Mouse (Mus musculus): ENCODE measurements around the gene Mcrip2. TPM values are rescaled to one million over a fixed set of nuclear protein-coding genes. Genes with fewer than 3 reads are reported as not detected.

Mcrip2 gene
- polyA plus RNA-seq, 1 experiment: 6.8 TPM

DNA sequence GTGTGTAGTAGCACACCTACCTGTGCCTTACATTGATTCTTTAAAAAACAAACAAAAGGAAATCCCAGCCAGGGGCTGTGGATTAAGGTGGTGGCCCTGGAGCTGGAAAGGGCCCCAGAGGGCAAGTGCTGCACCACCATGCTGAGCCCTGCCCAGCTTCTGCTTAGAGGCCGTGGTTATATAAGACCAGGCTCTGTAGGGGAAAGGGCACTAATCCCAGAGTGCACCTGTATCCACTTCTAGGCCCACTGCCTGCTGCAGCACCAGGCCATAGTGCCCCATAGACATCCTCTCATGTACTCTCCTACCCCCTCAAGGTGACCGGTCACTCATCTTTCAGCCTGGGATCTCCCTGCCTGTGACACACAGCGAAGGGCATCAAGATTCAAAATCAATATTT, 2.4 kb downstream of the Mcrip2 start:
- no peak overlapping the region for H3K27ac ChIP-seq (ENCODE audit: control insufficient read depth, insufficient read depth, low read depth, low read length, poor library complexity)
- 85% methylated on average over 3 of the region's 3 CpGs for WGBS
- peaks cover 1% of the 10 kb centered on the region; the same call in 1 of the 2 replicates for H3K4me1 ChIP-seq (ENCODE audit: control insufficient read depth, insufficient read depth, low read length)
- H3K4me3 ChIP-seq (replicated peaks; ENCODE audit: control insufficient read depth, low read depth, low read length): no peak overlapping the region
- TF ChIP-seq POLR2A (IDR thresholded peaks at IDR 0.05; ENCODE audit: borderline replicate concordance, control insufficient read depth, low read depth, low read length): no peak
- no peak for TF ChIP-seq CTCF (IDR thresholded peaks at IDR 0.05; ENCODE audit: control insufficient read depth, insufficient read depth, low read length)

DNA sequence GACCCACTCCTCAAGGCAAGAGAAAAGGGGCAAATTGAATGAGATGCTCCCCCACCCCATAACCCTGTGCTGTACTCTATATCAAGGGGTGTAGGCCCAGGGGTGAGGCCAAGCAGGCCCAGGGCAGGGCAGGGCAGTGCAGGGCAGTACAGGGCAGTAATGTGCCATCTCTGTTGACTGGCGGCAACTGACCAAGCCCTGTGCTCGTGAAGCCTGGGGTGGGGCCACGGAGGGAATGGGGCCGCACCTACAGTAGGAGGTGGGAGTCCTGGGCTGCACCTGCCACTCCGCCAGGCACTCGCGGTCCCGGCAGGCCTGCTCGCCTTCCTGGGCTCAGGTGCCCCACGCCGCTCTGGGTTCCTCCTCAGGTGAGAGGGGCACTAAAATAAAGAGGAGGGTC, 3.3 kb downstream of the Mcrip2 start:
- H3K4me3 ChIP-seq (replicated peaks; ENCODE audit: control insufficient read depth, low read depth, low read length): no peak overlapping the region
- peaks cover 6% of the 10 kb centered on the region; the same call in 1 of the 2 replicates for H3K4me1 ChIP-seq (ENCODE audit: control insufficient read depth, insufficient read depth, low read length)
- TF ChIP-seq CTCF (IDR thresholded peaks at IDR 0.05; ENCODE audit: control insufficient read depth, insufficient read depth, low read length) (no peak), POLR2A (IDR thresholded peaks at IDR 0.05; ENCODE audit: borderline replicate concordance, control insufficient read depth, low read depth, low read length) (no peak)
- H3K27ac ChIP-seq (ENCODE audit: control insufficient read depth, insufficient read depth, low read depth, low read length, poor library complexity): no peak overlapping the region
- 91% methylated on average over 11 of the region's 11 CpGs for WGBS

GRCm38 (mm10) chr17:25864311-25864710, 4.3 kb downstream of the Mcrip2 start:
- Histone ChIP-seq H3K27ac (ENCODE audit: control insufficient read depth, insufficient read depth, low read depth, low read length, poor library complexity) (no peak overlapping the region), H3K4me3 (replicated peaks; ENCODE audit: control insufficient read depth, low read depth, low read length) (no peak overlapping the region), H3K4me1 (ENCODE audit: control insufficient read depth, insufficient read depth, low read length) (peaks cover 6% of the 10 kb centered on the region; the same call in 1 of the 2 replicates)
- 88% methylated on average over 14 of the region's 14 CpGs for WGBS
- TF ChIP-seq CTCF (IDR thresholded peaks at IDR 0.05; ENCODE audit: control insufficient read depth, insufficient read depth, low read length) (no peak), POLR2A (IDR thresholded peaks at IDR 0.05; ENCODE audit: borderline replicate concordance, control insufficient read depth, low read depth, low read length) (no peak)

DNA sequence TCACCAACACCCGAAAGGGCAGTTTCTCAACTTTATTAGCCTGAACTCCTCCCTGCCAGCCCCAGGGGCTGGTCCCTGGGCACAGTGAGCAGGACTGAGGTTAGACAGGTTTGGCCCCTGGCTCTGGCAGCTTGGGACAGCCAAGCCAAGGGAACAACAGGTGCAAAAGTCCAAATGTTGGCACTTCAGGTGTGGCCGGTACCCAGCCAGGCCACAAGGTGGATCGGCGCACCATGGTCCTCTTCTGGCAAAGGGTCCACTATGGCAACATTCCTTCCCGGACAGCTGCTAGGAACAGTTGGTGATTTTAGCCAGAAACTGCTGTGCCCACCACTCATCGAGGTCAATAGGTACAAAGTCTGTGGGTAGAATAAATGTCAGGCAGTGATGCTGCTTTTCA, 4.9 kb downstream of the Mcrip2 start:
- H3K4me3 ChIP-seq (replicated peaks; ENCODE audit: control insufficient read depth, low read depth, low read length): no peak overlapping the region
- TF ChIP-seq CTCF (IDR thresholded peaks at IDR 0.05; ENCODE audit: control insufficient read depth, insufficient read depth, low read length) (no peak), POLR2A (IDR thresholded peaks at IDR 0.05; ENCODE audit: borderline replicate concordance, control insufficient read depth, low read depth, low read length) (no peak)
- H3K27ac ChIP-seq (ENCODE audit: control insufficient read depth, insufficient read depth, low read depth, low read length, poor library complexity): no peak overlapping the region
- 91% methylated on average over 6 of the region's 6 CpGs for WGBS
- H3K4me1 ChIP-seq (ENCODE audit: control insufficient read depth, insufficient read depth, low read length): peaks cover 5% of the 10 kb centered on the region; the same call in 1 of the 2 replicates

- H3K4me1 ChIP-seq (ENCODE audit: control insufficient read depth, insufficient read depth, low read length): peaks cover 5% of the 10 kb centered on the region; the same call in 1 of the 2 replicates
- TF ChIP-seq POLR2A (IDR thresholded peaks at IDR 0.05; ENCODE audit: borderline replicate concordance, control insufficient read depth, low read depth, low read length): no peak
- no peak for TF ChIP-seq CTCF (IDR thresholded peaks at IDR 0.05; ENCODE audit: control insufficient read depth, insufficient read depth, low read length)
- WGBS: 8% methylated on average over 6 of the region's 6 CpGs
Observed at GRCm38 (mm10) chr17:25861704-25862612, 6.6 kb downstream of the Mcrip2 start.

DNA sequence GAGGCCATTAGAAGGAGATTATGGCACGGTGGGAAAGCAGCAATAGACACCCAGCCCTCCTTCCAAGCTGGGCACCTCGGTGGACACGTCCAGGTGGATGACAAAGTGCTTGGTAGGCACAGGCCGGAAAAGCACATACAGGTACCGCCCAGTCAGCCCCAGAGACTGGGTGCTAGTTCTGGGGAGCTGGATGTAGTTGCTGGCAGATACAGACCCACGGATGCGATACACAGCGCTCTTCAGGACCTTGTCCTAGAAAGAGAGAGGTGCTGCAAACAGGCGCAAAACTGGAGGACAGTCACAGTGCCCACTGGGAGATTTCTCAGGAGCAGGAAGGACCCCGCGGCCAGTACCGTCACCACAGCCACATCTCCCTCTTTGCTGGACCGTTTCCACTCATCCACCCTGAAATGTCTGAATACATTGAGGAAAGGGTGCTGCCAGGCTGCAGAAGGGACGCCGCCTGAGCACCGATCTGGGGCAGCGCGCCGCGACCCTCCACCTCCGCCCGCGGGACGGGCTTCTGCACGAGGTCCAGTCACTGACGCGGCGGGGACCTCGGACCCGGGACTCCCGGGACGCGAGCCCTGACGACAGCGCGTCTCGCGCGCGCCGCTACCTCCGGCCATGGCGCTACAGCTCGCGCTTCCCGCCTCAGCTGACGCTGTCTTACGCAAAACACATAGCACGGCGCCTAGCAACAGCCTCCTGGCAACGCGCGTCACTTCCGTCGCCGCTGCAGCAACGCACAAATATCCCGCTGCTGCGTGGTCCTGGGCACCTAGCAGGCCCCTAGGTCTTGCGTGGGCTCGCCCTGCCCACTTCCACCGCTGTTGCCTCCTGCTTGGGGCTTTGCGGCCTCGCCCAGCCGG, 7.5 kb downstream of the Mcrip2 start, which contains the start of gene Wdr90:
Gene Wdr90 (minus strand): TSS at position 670 of the 872 bp plus-strand sequence.
- Histone ChIP-seq H3K4me3 (replicated peaks; ENCODE audit: control insufficient read depth, low read depth, low read length) (peak within 1 kb of the TSS; percentile 80), H3K27ac (ENCODE audit: control insufficient read depth, insufficient read depth, low read depth, low read length, poor library complexity) (peak within 1 kb of the TSS; percentile 56), H3K4me1 (ENCODE audit: control insufficient read depth, insufficient read depth, low read length) (peaks cover 5% of the 10 kb centered on the region; the same call in 1 of the 2 replicates)
- TF ChIP-seq CTCF (IDR thresholded peaks at IDR 0.05; ENCODE audit: control insufficient read depth, insufficient read depth, low read length) (peak; percentile 32; the same call in 1 of the 2 replicates), POLR2A (IDR thresholded peaks at IDR 0.05; ENCODE audit: borderline replicate concordance, control insufficient read depth, low read depth, low read length) (peak; percentile 90)
- WGBS: 3% methylated on average over 65 of the region's 65 CpGs

More at GRCm38 (mm10) chr17:25861704-25862612, 6.6 kb downstream of the Mcrip2 start:
- H3K27ac ChIP-seq (ENCODE audit: control insufficient read depth, insufficient read depth, low read depth, low read length, poor library complexity): peak overlapping the region; percentile 56
- H3K4me3 ChIP-seq (replicated peaks; ENCODE audit: control insufficient read depth, low read depth, low read length): peak overlapping the region; percentile 80

- Histone ChIP-seq H3K4me3 (replicated peaks; ENCODE audit: control insufficient read depth, low read depth, low read length) (peak overlapping the region; percentile 80), H3K4me1 (ENCODE audit: control insufficient read depth, insufficient read depth, low read length) (peaks cover 5% of the 10 kb centered on the region; the same call in 1 of the 2 replicates), H3K27ac (ENCODE audit: control insufficient read depth, insufficient read depth, low read depth, low read length, poor library complexity) (no peak overlapping the region)
- 85% methylated on average over 6 of the region's 6 CpGs for WGBS
- 0 out of 2 replicates have a peak, but pooled peaks have one; percentile 13 for TF ChIP-seq POLR2A (IDR thresholded peaks at IDR 0.05; ENCODE audit: borderline replicate concordance, control insufficient read depth, low read depth, low read length)
- no peak for TF ChIP-seq CTCF (IDR thresholded peaks at IDR 0.05; ENCODE audit: control insufficient read depth, insufficient read depth, low read length)
Observed at GRCm38 (mm10) chr17:25860229-25860628, 8.3 kb downstream of the Mcrip2 start.
